Mouse (Mus musculus) liver, adult 2 months (tissue): Measurements from ENCODE around the gene Dync1i2.

Experiments
- CTCF ChIP-seq: fragments of 200-500 bp; IDR thresholded peaks from 2 replicates; pipeline ENCODE4 v1.5.1; 2011; ENCODE audit warnings: low read depth, low read length, control low read depth
- POLR2A ChIP-seq: fragments of 200-500 bp; IDR thresholded peaks from 2 replicates; pipeline ENCODE4 v1.6.1; 2011; ENCODE audit warnings: low read length, control low read depth; ENCODE audit not compliant: insufficient read depth; ENCODE audit errors: extremely low read depth

DNA sequence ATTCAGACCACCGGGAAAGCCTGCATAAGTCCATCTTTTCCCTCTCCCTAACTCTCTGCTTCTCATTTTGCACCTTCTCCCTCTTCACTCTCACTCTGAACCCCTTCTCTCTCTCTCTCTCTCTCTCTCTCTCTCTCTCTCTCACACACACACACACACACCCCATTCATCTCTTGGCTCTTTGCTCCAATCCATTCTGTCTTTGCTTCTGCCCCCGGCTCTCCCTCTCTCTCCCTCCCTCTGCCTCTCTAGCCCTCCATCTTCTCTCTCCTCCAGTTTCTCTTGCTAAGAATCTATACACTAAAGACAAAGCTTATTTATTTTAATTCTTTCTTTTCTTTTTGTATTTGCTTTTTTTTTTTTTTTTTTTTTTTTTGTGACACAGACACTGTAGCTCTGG is 98.2 kb downstream of the Dync1i2 start:
- no peak for TF ChIP-seq CTCF
- TF ChIP-seq POLR2A, result no peak
